Mouse (Mus musculus) thymus, postnatal 25 days (tissue): Measurements from ENCODE around the gene Gm49721.
"Not testable (repeated sequence)": the region's sequence is repeated elsewhere in the genome, so short reads cannot be mapped to it uniquely, and the experiment has no call there.

ENCODE experiments used
- DNase-seq: peaks from one replicate; pipeline ENCODE4 v3.0.0; 2022

Gene Gm49721

DNA sequence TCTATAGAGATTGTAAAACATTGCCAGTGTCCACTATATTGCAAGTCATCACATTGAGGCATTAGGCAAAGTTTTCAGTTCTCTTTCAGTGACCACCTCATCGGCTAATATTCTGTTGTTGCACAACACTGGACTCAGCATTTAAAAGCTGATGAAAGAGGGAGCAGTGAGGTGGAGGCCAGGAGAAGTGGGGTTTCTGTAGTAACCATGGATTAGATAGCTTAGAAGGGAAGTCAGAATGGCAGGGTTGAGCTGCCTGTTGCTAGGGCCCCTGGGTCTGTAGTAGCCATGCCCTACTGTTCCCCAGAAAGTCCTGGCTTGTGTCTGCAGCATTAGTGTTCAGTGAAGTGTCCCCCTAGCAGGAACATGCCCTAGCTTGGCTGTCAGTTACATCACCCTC lies 7.4 kb downstream of the Gm49721 start:
- DNase-seq = not testable (repeated sequence)

DNA sequence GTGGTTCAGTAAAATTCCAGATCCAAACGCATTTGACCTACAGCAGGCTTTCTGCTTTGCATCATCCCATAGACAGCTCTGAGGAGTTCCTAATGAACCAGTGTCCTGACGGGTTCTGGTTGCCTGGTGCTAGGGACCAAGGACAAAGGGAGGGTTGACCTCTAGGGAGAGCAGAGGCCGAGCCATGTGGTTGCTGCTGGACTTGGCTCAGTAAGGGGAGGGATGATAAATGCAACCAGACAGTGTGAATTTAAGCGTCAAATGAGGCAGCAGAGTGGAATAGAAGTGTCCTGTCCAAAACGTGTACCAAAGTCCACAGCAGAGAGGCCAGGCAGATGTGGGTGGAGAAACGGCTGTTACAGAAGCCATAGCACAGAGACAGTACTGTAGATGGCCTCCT lies 16.8 kb downstream of the Gm49721 start:
- DNase-seq = not testable (repeated sequence)

DNA sequence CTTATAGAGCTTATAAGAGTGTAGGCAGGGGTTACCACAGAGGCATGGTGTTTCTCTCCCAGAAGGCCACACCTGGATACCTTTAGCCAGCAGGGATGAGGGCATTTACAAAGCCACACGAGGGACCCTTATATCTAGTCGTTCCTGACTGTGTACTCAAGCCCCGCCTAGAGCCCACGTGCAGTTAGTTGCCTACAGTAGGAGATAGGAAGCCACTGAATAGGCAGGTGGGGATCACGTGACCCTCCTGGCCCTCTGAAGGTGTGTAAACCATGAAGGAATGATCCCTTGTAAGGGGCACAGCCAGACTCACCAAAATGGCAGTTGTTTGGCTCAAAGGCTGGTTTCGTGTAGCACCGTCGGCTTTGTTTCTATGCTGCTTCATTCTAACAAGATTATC lies 18.1 kb downstream of the Gm49721 start:
- DNase-seq = not testable (repeated sequence)

DNA sequence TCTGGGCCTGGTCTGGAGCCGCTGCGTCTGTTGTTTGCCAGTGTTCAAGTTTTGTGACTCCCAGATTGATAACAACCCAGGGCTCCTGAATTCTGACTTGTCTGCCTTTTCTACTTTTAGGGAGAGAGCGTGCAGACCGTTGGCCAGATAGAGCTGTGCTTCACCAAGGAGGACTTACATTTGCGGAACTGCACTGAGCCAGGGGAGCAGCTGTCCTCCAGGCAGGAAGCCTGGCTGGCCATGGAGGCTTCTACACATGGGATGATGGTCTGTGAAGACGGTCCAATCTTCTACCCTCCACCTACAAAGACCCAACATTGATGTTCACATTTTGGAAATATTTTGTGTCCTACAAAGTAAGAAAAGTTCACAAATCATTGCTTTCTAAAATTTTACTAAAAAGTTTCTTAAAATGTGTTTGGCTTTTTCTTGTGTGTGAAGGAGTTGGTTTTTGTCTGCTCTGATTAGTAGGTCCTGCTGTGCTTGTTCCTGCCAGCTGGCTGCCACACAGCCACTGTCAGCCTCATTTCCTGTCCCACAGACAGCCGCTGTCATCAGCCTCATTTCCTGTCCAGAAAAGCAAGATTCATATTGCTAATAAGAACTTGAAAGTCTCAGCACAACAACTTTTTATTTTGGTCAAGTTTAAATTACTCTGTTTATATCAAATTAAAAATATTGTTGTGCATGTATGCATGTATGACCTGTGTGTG lies 19.2 kb downstream of the Gm49721 start:
- not testable (repeated sequence) for DNase-seq

DNA sequence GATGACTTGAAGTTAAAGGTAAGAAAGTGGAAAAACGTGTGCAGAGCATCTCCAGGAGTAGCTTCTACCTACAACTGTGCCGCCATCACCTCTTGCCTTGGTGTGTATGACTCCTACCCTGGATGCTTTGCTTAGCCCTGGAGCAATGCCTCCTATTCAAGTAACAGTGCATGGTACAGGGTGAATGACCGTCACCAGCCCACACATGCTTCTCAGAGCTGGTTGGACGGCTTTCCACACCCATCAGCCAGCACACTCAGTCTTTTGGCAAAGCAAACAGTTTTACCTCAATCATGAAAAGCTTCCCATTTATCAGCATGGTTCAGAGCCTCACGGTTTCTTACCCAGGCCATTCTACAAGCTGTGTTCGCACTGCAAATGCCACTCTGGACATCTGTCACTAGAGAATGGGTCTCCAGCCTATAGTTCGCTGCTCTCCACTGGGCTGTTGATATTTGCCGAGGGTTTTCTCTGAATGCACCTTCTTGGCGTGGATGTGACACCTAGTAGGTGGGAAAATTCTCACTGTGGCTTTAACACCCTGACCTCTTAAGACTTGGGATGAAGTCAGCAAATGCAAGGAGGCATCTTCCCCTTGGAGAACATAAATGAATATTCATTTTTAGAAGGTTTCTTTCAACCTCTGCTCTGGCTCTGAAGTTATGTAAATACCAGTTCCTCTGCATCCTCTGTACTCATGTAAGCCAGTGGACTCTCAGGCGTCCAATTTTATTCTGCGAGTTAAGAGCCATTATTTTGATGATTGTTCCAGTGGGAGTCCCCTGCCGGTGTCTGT lies 23.3 kb downstream of the Gm49721 start:
- DNase-seq = not testable (repeated sequence)

DNA sequence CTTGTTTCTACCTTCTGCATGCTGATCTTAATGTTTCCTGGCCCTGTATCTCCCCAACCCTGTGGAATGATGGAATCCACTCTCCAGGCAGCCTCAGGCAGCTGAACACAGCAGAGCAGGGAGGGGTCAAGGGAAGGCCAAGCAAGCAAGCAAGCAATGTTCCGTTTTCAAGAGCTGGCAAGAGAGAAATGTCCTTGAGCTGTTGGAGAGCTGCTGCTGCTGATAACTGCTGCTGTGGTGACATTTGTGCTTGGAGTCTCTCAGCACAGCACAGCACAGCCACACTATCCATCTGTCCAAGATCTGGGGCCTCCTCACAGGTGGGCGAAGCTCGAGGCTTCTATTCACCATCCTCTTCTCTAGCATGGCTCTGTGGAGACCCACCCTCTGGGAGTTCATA lies 24.7 kb downstream of the Gm49721 start:
- DNase-seq = not testable (repeated sequence)

DNA sequence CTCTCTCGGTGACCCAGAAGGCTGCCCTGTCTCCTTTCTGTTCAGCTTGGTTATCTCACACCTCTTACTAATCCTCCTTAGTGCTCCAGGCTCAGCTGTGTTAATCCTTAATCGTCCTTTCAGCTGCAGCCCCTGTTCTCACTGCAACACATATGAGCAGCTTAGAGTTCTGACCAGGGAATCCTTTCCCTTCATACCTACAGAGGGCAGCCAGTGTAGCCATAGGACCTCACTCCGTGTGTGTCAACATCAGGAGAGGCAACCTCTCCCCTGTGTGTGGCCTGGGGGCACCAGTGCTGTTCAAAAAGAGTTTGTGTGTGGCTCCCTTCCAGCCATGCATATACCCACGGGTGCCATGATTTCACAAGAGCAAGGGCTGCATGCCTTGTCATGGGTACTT lies 26.9 kb downstream of the Gm49721 start:
- not testable (repeated sequence) for DNase-seq

DNA sequence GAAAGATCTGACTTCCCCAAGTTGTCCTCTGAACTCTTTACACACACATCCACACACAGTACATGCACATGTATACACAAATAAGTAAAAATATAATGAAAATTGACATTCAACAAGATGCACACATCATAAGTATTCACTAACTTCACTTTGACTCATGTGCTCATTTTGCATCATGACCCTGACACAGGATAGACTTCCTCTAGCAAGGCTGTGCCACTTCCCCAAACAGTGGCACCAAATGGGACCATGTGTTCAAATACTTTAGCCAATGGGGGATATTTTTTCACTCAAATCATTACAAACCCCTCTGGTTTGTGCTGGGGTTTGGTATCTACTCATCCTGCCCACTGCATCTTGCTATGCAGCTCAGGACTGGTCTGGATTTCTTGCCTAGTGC lies 30.2 kb downstream of the Gm49721 start:
- DNase-seq = not testable (repeated sequence)

DNA sequence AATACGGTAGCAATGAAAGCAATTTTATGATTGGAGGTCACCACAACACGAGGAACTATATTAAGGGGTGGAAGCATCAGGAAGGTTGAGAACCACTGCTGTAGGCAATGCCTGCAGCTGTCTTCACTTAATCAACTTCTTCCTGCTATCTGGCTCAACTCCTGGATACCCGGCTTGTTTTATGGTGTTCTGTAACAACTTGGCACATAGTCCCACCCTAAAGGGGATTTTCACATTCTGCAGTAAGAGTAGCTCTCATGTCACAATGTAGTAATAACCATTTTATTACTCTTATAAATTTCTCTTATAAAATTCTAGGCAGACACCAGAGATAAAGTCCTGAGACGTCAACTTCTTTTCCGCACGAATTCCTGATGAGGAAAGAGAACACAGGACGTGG lies 30.7 kb downstream of the Gm49721 start:
- DNase-seq = not testable (repeated sequence)

DNA sequence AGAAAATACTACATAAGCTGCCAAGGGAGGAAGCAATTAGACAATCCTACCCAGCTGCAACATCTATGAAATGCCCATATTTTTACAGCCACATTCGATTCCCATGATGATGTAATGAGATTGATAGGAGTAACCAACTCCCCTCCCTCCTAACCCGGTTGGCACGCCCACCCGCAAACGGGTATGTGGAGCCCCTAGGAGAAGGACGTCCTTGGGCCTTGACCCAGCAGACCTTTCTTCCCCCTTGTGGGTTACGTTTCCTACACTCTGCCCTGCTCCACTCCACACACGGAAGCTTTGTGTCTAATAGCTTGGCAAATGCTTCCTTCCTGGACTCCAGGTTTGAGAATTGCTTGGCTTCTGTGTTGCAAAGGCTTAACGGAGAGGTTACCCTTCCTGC lies 31.2 kb downstream of the Gm49721 start:
- DNase-seq = not testable (repeated sequence)

DNA sequence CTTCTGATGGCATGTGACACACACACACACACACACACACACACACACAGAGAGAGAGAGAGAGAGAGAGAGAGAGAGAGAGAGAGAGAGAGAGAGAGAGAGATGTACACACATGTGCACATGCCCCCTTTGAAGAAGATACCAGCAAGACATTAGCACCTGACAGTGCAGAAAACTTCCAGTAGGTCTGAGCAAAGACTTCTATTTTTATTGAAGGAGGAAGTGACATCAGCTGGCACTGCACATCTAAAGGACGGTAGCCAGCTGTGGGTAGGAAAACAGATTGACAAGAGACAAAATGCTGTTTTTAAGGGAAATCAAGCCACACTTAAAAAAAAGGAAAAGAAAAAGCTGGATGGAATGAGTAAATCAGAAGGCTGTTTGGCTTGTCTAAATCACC lies 35.5 kb downstream of the Gm49721 start:
- DNase-seq = not testable (repeated sequence)

DNA sequence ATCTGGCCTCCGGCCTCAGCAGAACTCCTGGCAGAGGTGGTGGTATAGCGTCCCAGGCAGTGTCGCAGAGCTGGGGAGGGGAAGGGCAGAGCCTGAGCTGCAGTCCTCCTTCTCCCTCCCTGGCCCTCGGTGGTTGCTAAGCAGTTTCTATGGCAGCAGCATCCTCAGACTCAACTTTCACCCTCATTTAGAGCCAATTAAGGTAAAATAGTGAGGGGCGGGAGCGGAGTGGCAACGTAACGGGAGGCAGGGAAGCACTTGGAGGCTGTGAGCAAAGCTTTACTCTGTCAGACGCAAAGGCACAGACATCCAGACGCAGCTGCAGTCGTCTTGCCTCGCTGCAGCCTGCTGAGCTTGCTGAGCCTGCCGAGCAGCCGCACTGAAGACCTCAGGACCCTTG lies 46.6 kb downstream of the Gm49721 start, which contains the start of gene Gm1604a:
Gene Gm1604a (plus strand): TSS at position 312 of the 400 bp plus-strand sequence.
- not testable (repeated sequence) for DNase-seq

DNA sequence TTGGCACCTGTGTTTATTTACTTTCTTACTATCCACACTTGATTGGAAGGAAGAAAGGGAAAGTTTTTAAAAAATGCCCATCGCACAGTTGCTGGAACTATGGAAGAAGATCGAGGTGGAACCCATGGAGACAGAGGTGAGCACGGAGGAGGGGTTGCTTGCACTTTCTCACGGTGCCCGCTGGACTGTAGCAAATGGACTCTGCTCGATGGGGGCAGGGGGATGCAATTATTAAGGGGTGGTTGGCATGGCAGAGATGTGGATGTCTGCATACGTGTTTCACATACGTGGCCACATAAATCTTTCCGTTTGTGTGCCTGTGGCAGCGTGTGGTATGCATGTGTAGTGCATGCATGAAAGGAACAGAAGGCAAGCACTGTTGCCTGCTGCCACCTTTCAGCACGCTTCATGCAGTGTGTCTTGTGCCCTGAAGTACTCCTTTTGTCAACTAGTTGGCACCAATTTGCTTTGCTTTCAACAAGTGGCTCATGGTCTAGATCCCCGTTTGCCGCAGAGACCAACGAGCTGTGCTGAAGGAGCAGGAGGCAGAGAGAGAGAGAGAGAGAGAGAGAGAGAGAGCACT lies 47.2 kb downstream of the Gm49721 start:
- DNase-seq = not testable (repeated sequence)

DNA sequence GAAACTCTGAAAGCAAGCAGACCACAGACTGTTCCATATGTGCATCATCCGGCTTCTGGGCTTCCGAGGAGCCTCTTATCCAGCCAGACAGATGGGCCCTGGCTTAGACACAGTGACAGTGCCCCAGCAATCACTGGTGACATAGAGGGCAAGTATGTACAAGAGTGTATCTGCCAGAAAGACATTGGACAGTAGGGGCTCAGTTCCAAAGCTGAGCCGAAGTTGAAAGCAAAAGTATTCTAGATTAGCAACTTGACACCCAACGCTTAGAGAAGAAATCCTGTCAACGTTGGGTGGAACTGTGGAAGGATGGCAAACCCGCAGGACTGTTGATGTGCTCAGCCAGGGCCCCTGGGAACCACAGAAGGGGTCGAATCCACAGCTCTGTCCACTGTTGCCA lies 51.5 kb downstream of the Gm49721 start:
- DNase-seq = not testable (repeated sequence)

DNA sequence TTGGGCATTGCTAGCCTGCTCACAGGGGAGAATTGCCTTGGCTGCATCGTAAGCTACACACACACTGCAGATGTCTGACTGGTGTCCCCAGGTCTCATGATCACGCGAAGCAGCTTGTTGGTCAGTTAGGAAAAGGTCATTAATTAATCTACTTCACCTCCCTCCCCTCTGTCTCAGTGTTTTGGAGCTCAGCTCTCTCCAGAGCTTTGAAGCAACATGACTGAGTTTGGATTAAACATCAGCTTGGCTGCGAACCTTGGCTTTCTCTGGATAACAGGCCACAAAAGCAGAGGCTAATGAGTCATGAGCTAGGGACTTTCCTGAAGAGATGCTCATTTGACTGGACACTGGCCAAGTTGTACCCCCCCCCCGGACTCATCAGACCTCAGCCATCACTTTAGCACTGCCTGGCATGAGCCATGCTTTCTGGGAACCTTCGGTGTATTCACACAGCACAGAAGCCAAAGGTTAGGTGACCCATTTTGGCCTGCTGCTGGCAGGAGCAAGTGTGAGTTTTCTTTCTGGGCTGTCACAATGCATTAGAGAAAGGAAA lies 52.0 kb downstream of the Gm49721 start:
- not testable (repeated sequence) for DNase-seq

DNA sequence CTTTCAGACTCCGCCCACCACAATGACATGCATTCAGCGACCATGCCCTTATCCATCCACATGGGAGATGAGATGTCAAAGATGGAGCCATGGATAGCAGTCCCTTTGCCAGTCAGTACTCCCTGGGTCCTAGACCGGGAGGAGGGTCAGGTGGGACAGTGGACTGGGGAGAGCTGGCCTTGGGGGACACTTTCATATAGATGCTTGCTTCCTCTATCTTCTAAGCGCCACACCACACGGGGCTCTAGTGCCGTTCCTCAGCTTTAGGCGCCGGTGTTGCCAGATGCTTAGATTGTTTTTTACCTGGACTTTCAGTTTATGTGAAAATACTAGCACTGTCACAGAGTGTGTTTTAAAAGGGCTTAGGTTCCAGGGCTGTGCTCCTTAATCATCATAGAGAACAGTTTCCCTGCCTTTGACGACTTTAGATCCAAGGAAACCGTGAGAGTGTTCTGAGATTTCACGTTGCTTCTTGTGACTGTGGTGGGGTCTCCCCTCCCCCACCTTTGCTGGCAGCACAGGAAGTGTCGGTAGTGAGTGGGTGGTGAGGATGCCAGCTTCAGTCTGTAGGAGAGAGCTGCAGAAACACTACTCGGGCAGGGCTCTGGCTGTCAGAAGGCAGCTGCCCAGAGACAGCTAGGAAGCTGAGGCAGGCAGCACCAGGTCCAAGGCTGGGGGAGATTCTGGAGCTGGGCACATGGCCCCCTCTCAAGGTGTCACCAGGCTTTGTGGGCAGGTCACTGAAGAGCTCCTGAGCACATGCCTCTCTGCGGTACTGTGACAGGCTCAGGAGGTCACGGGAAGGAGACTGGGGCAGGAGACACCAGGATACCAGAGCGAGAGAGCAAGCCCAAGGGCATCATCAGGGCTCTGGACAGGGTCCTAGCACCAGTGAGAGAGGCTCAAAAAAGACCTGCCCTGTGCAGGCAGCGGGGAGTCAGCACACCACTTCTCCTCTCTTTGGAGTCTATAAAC lies 54.8 kb downstream of the Gm49721 start:
- DNase-seq = peak; percentile 11

DNA sequence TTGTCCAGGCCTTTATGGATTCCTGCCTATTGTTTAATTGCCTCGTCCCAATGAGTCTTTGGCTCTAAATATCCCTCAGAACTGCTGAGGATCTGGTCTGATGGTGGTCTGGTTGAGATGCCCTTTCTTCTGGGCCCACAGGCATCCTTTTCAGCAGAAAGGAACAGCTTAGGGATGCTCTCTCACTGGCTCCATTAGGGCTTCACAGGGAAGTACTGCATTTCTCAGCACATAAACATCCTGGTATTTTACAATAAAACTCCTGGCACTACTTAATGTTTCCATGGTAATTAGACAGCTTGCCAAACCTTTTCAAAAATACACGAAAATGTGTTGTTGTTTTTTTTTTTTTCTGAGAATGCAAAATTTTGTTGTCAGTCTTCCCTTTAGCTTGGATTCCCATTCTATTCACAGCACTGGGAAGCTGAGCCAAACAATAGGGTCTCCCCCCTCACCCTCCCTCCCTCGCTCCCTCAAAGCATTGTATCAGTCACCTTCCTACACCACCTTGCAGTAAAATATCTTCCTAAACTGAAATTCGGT lies 90.4 kb downstream of the Gm49721 start:
- DNase-seq = not testable (repeated sequence)

DNA sequence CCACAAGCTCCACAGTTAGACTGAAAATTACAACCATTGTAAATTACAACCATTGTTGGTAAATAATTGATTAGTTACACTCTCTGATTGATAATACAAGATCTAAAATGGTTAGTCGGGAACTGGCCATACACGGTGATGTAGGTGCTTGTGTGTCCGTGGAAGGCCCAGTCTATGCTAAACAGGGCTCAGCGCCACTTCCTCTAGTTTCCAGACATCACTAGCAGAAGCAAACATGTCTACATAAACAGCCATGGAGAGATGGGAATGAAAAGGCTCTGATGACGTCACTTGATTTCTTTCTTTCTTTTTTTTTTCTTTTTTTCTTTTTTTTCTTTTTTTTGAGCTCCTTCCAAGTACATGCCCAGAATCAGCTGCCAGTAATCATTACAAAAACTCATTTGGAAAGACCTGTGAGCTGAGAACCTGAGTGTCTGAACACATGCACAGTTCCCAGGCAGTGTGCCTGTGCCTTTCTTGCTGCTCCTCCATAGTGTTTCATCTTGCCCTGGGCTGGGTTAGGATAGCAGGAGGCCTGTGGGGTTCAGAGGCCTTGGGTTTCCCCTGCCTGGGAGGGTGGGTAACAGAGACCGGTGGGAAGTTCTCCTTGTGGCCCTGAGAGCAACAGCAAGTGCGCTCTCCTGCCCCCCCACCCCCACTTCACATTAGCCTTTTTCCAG lies 91.0 kb downstream of the Gm49721 start:
- not testable (repeated sequence) for DNase-seq

DNA sequence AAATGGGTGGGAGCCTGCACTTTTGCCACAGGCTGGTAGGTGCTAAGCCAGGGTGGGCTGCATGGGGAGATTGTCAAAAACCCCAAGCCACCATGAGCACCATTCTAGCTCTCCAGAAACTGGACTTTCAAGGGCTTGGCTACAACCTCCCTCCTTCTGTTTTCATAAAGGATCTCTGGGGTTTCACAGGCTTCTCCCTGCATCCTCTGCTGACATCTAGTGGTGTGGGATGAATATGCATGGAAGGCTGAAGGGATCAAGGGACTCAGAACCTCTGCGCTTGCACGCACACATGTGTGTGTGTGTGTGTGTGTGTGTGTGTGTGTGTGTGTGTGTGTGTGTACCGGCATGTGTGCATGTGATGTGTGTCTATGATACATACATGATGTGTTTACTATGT lies 95.8 kb downstream of the Gm49721 start:
- DNase-seq = peak; percentile 60

DNA sequence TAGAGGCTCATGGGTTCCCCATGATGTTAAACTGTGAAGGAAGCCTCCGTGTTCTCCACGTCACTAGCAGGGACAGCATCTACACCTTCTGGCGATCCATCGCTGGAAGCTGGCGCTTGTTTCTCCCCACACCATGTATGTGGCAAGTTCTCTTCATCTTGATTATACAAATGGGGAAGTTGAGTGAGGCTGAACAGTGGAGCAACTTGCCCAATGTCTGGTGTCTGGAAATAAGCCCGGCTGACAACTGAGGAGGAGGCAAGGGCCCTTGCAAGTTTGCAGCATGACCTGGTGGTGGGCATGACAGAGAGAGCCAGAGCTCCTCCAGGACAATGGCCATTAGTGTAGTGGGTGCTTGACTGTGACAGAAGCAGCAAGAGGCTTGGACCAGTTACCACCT lies 96.8 kb downstream of the Gm49721 start:
- not testable (repeated sequence) for DNase-seq

DNA sequence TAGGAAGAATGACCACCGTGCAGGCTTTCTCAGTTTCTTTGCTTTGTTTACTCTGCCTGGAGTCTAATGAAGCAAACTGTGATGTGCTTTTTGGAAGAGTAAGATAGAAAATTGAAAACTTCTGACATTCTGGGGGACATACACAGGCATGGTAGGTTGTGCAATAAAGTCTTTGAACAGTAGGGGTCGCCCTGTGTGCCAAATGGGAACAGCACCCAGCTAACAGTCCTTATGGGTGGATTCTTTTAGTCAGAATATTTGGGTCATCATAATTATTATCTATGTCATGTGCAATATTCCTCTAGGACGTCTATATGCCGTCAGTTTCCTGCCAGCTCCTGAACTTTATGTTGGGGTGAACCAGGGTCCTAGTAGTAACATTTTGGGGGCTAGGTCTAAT lies 100.9 kb downstream of the Gm49721 start:
- peak; percentile 79 for DNase-seq
